Mouse (Mus musculus) left cerebral cortex, postnatal 25 days (tissue): Measurements from ENCODE around the gene Inafm2. TPM values are rescaled to one million over a fixed set of nuclear protein-coding genes. Genes with fewer than 3 reads are reported as not detected.

ENCODE experiments used
- DNase-seq, 2 experiments: peaks; one replicate each; pipeline ENCODE4 v3.0.0; 2022; ENCODE audit warnings: low spot score in 2 of 2, mixed read lengths in 1 of 2
- intact Hi-C: fragments of 180-260 bp; cut with DNase I; formaldehyde crosslinking; loops from one replicate; pipeline ENCODE4 v1.15.1; 2025
- total RNA-seq, 2 experiments: library from RNA; stranded (reverse); gene quantifications; 2 replicates each; pipeline ENCODE4 v1.2.3; 2021

The Inafm2 gene
- total RNA-seq, 2 experiments from 2014 or later: 38.3 to 39.7 TPM

GRCm38 (mm10) chr2:118775846-118776245 is 30.3 kb downstream of the Inafm2 start:
- intact Hi-C loops: no loop called here
- DNase-seq: peak; percentile 54 to 93

- intact Hi-C loops: no loop called here
- no peak for DNase-seq
Observed at GRCm38 (mm10) chr2:118776295-118776694, 30.7 kb downstream of the Inafm2 start.

GRCm38 (mm10) chr2:118778418-118778817 is 32.9 kb downstream of the Inafm2 start:
- DNase-seq: no peak
- intact Hi-C loops: loop anchor here (2.0 kb wide), 1 partner anchor 32 kb away; no protein-coding TSS in a partner anchor

GRCm38 (mm10) chr2:118779065-118779464 is 33.5 kb downstream of the Inafm2 start:
- intact Hi-C loops: loop anchor here (1.0 to 2.0 kb wide), 2 partner anchors 32 to 38 kb away; no protein-coding TSS in a partner anchor
- DNase-seq: no peak

- DNase-seq: peak; percentile 95 to 98
- intact Hi-C loops: loop anchor here (1.0 to 2.0 kb wide), 2 partner anchors 33 to 38 kb away; no protein-coding TSS in a partner anchor
Observed at GRCm38 (mm10) chr2:118779504-118780480, 34.2 kb downstream of the Inafm2 start, which contains the start of gene Disp2. Gene Disp2 (plus strand): TSS chr2:118779719.

GRCm38 (mm10) chr2:118781115-118781514 is 35.6 kb downstream of the Inafm2 start:
- intact Hi-C loops: no loop called here
- DNase-seq: no peak

- DNase-seq: no peak
- intact Hi-C loops: no loop called here
Observed at GRCm38 (mm10) chr2:118782303-118782702, 36.7 kb downstream of the Inafm2 start.

GRCm38 (mm10) chr2:118783093-118783492 is 37.5 kb downstream of the Inafm2 start:
- intact Hi-C loops: no loop called here
- no peak for DNase-seq

GRCm38 (mm10) chr2:118783663-118784062 is 38.1 kb downstream of the Inafm2 start:
- intact Hi-C loops: no loop called here
- DNase-seq: no peak

GRCm38 (mm10) chr2:118786525-118786924 is 41.0 kb downstream of the Inafm2 start:
- intact Hi-C loops: no loop called here
- DNase-seq: no peak

- intact Hi-C loops: no loop called here
- DNase-seq: no peak
Observed at GRCm38 (mm10) chr2:118789501-118789900, 43.9 kb downstream of the Inafm2 start.

GRCm38 (mm10) chr2:118790221-118790550 is 44.6 kb downstream of the Inafm2 start:
- intact Hi-C loops: loop anchor here (1.0 kb wide), 1 partner anchor 93 kb away; no protein-coding TSS in a partner anchor
- no peak for DNase-seq

- intact Hi-C loops: loop anchor here (1.0 kb wide), 1 partner anchor 92 kb away; no protein-coding TSS in a partner anchor
- peak; percentile 60 to 62 for DNase-seq
Observed at GRCm38 (mm10) chr2:118790551-118791525, 45.3 kb downstream of the Inafm2 start.

- DNase-seq: no peak
- intact Hi-C loops: no loop called here
Observed at GRCm38 (mm10) chr2:118791591-118792258, 46.2 kb downstream of the Inafm2 start.

- intact Hi-C loops: no loop called here
- no peak for DNase-seq
Observed at GRCm38 (mm10) chr2:118792259-118792613, 46.7 kb downstream of the Inafm2 start.

- intact Hi-C loops: no loop called here
- no peak for DNase-seq
Observed at GRCm38 (mm10) chr2:118793636-118794035, 48.1 kb downstream of the Inafm2 start.
